Mouse (Mus musculus) embryonic facial prominence, embryonic 10.5 days (tissue): Measurements from ENCODE around the gene Pyroxd2. TPM values are rescaled to one million over a fixed set of nuclear protein-coding genes. Genes with fewer than 3 reads are reported as not detected.
"Not testable (repeated sequence)": the region's sequence is repeated elsewhere in the genome, so short reads cannot be mapped to it uniquely, and the experiment has no call there.

Experiments
- DNase-seq: peaks from one replicate; pipeline ENCODE4 v3.0.0-alpha.2; 2017; ENCODE audit warnings: low spot score
- H3K27ac ChIP-seq: fragments of 300-500 bp; sonication (generic); replicated peaks from 2 replicates; pipeline ENCODE4 v1.5.1; 2016; ENCODE audit warnings: mild to moderate bottlenecking
- H3K27me3 ChIP-seq: fragments of 300-500 bp; sonication (generic); replicated peaks from 2 replicates; pipeline ENCODE4 v1.6.1; 2016; ENCODE audit warnings: low read depth, mild to moderate bottlenecking; ENCODE audit not compliant: poor library complexity, severe bottlenecking
- H3K36me3 ChIP-seq: fragments of 300-500 bp; sonication (generic); replicated peaks from 2 replicates; pipeline ENCODE4 v1.6.1; 2016; ENCODE audit warnings: mild to moderate bottlenecking, moderate library complexity
- H3K4me1 ChIP-seq: fragments of 300-500 bp; sonication (generic); 2 replicates; pipeline ENCODE4 v1.6.1; 2016
- H3K4me3 ChIP-seq: fragments of 300-500 bp; sonication (generic); 2 replicates; pipeline ENCODE4 v1.5.1; 2016; ENCODE audit warnings: mild to moderate bottlenecking, moderate library complexity
- H3K9me3 ChIP-seq: fragments of 300-500 bp; sonication (generic); 2 replicates; pipeline ENCODE4 v1.6.1; 2016; ENCODE audit warnings: mild to moderate bottlenecking
- WGBS: fragments of 180-500 bp; shearing (Covaris S2); methylation state at CpG from one replicate; pipeline ENCODE4 v1.1.7; 2016; 5-methylcytosine and 5-hydroxymethylcytosine counted together
- polyA plus RNA-seq: library from polyadenylated mRNA; unstranded; fragments of >200 nt; fragmentation: Nextera tagmentation; extraction: Ambion mirVana; gene quantifications from 2 replicates; pipeline ENCODE4 v1.2.1, GENCODE M21; 2016

The Pyroxd2 gene
- polyA plus RNA-seq, 1 experiment from 2014 or later, result 1.00 TPM

DNA sequence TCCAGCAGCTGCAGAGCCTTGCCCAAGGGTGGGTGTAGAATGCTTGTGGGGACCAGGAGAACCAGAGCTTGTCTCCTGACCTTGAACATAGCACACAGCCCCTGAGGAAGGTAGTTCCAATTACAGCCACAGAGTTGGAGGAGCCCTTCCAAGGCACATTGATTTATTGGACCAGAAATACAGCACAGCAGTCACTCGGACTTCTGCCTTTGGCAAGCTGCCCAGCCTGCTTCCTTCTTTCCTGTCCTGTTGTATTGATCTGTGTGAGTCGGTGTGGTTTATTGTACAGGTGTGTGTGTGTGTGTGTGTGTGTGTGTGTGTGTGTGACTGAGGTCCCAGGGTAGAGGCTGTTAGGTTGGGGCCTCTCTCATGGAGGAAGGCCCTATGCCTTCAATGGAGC is 30.1 kb downstream of the Pyroxd2 start:
- 80% methylated on average over 2 of the region's 2 CpGs for WGBS
- H3K4me1 ChIP-seq, result peaks cover 8% of the 10 kb centered on the region; the same call in 1 of the 2 replicates
- H3K4me3 ChIP-seq, result no peak overlapping the region
- no peak overlapping the region for H3K27ac ChIP-seq
- H3K27me3 ChIP-seq, result 0 out of 2 replicates have a peak, but pooled peaks cover 17% of the 10 kb centered on the region
- no peaks in the 10 kb centered on the region for H3K36me3 ChIP-seq
- no peaks in the 10 kb centered on the region for H3K9me3 ChIP-seq
- DNase-seq, result no peak

DNA sequence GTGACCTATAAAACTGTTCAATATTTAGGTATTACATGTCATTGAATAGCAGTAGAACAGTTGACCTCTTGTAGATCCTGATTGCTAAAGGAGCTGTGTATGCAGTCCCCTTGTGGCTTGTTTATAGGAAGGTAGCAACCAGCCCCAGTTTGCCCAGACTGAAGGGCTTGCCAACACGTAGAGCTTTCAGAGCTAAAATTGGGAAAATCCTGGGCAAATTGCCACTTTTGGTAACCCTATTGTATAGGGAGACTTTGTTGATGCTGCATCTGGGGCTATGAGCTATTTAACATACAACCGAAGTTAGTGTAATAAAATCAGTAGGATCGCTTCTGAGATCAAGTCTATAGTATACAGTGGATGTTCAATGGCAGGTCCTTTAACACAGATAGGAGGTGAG is 34.5 kb downstream of the Pyroxd2 start:
- H3K27ac ChIP-seq, result no peak overlapping the region
- no peak for DNase-seq
- H3K4me1 ChIP-seq, result peaks cover 16% of the 10 kb centered on the region
- H3K36me3 ChIP-seq, result no peaks in the 10 kb centered on the region
- 86% methylated on average over 3 of the region's 3 CpGs for WGBS
- 0 out of 2 replicates have a peak, but pooled peaks cover 13% of the 10 kb centered on the region for H3K27me3 ChIP-seq
- H3K4me3 ChIP-seq, result no peak overlapping the region
- H3K9me3 ChIP-seq, result no peaks in the 10 kb centered on the region

DNA sequence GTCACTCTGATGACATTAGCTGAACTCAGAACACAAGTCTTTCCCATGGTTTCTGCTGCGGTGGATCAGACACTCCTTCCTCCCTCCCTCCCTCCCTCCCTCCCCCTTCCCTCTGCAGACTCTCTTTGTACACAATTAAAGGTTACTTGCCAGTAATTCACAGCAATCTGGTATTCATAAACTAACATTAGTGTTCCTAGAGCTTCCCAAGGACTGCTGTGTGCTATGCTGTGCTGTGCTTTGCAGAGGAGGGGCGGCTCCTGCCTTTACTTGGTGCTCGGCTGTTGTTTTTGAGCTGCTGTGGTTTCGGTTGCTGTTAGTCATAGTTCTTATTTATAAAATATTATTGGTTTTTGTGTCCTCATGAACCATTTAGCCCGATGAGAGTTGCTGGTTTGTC is 34.9 kb downstream of the Pyroxd2 start:
- WGBS, result 72% methylated on average over 5 of the region's 5 CpGs
- Histone ChIP-seq H3K27me3 (0 out of 2 replicates have a peak, but pooled peaks cover 13% of the 10 kb centered on the region), H3K9me3 (no peaks in the 10 kb centered on the region), H3K27ac (no peak overlapping the region), H3K4me3 (no peak overlapping the region), H3K36me3 (no peaks in the 10 kb centered on the region), H3K4me1 (peaks cover 16% of the 10 kb centered on the region)
- no peak for DNase-seq

DNA sequence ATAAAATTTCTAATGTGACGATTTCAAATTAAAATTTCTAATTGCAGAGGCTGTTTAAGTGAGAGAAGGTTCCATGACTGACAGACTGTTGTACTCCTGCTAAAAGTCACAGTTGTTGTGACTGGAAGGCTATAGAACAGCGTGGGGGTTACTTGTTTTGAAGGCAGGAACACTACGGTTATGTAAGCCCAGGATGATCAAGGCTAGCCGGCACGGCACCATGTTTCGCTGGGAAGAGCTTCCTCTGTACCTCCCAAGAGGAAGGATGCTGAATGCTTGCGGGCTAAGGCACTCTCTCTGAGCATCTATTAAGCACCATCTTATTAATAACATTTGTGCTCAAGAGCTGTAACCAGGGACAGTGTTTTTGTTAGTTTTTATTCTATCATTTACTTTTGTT is 36.1 kb downstream of the Pyroxd2 start:
- 80% methylated on average over 7 of the region's 7 CpGs for WGBS

DNA sequence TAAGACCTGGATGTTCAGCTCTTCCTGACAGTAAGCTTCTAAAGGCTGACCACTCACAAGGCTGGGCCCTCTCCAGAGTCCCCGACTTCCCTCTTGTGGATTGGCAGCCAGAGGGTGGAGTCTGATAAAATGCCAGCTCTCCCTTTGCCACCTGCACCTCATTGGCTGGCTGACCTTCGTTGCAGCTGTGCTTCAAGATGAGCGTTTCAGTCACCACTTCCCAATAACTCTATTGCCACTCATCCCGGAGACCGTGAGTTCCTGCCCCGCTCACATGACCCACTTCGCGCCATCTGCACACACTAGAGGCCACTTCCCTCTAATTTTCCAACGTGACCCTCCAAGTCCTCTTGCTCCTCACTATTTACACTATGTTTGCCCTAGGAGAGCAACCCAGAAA is 38.8 kb downstream of the Pyroxd2 start:
- 87% methylated on average over 9 of the region's 9 CpGs for WGBS

More for the DNA sequence above, 36.1 kb downstream of the Pyroxd2 start:
- H3K9me3 ChIP-seq, result no peaks in the 10 kb centered on the region
- peaks cover 10% of the 10 kb centered on the region for H3K4me1 ChIP-seq
- 0 out of 2 replicates have a peak, but pooled peaks cover 13% of the 10 kb centered on the region for H3K27me3 ChIP-seq
- H3K4me3 ChIP-seq, result no peak overlapping the region
- no peak for DNase-seq
- H3K36me3 ChIP-seq, result no peaks in the 10 kb centered on the region
- H3K27ac ChIP-seq, result no peak overlapping the region

DNA sequence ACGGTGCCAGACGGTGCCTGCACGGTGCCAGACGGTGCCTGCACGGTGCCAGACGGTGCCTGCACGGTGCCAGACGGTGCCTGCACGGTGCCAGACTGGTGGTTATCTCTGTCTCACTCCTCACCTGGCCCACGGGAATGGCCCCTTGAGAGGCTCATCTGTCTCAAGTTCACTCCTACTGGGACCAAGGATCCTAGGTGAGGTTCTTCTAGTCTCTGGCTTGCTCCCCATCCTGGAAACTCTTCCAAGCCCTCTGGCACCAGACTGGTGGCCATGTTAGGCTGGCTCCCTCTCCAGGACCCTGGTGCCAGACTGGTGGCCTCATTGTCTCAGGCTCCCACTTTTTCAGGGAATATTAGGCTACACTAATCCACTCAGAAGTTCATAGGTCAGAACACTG is 53.1 kb downstream of the Pyroxd2 start:
- H3K36me3 ChIP-seq, result no peaks in the 10 kb centered on the region
- no peaks in the 10 kb centered on the region for H3K9me3 ChIP-seq
- H3K4me3 ChIP-seq, result no peak overlapping the region
- no peak for DNase-seq
- H3K27ac ChIP-seq, result no peak overlapping the region
- H3K4me1 ChIP-seq, result peaks cover 34% of the 10 kb centered on the region
- H3K27me3 ChIP-seq, result no peaks in the 10 kb centered on the region
- WGBS, result 89% methylated on average over 10 of the region's 10 CpGs

More for the DNA sequence above, 38.8 kb downstream of the Pyroxd2 start:
- H3K36me3 ChIP-seq, result no peaks in the 10 kb centered on the region
- no peak for DNase-seq
- no peak overlapping the region for H3K4me3 ChIP-seq
- peaks cover 10% of the 10 kb centered on the region for H3K4me1 ChIP-seq
- H3K9me3 ChIP-seq, result no peaks in the 10 kb centered on the region
- no peaks in the 10 kb centered on the region for H3K27me3 ChIP-seq
- H3K27ac ChIP-seq, result no peak overlapping the region

DNA sequence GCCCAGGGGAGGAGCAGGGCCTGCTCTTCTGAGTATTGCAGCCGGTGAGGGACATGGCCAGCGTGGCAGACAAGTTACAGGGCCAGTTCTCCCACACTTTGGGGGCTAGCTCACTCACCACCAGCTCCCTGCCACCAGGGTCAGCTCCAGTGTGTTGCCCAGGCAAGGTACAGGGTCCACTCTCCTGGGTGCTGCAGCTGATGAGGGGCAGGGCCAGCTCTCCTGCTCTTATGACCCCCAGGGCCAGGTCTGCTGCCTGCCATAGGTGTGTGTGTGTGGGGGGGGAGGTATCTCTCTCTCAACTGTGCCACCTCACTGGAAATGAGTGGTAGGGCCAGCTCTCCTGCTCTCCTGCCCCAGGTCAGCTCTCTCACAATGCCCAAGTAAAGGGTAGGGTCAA is 54.0 kb downstream of the Pyroxd2 start:
- peak overlapping the region; percentile 5 for H3K27ac ChIP-seq
- H3K36me3 ChIP-seq, result no peaks in the 10 kb centered on the region
- peaks cover 32% of the 10 kb centered on the region for H3K4me1 ChIP-seq
- 73% methylated on average over 2 of the region's 2 CpGs for WGBS
- H3K9me3 ChIP-seq, result no peaks in the 10 kb centered on the region
- H3K27me3 ChIP-seq, result no peaks in the 10 kb centered on the region
- no peak overlapping the region for H3K4me3 ChIP-seq
- DNase-seq, result no peak

DNA sequence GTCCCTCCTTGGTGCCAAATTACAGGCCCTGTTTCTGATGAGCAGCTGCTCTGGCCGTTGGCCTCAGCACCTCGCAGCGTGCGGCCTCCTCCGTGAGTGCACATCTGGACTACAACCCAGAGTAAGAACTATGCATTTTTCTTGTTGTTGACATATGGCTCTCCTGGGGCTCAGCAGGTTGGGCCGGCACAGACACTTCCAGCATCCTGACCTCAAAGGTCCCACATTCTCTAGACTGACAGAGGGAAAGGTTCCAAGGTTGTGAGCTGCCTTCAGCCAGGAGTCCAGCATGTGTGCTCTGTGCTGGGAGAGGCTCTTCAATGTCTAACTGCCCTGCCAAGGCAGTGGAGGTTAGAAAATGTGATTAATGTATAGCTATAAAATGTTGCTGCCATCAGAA is 55.2 kb downstream of the Pyroxd2 start:
- H3K27ac ChIP-seq, result no peak overlapping the region
- no peaks in the 10 kb centered on the region for H3K9me3 ChIP-seq
- peaks cover 32% of the 10 kb centered on the region for H3K4me1 ChIP-seq
- no peaks in the 10 kb centered on the region for H3K36me3 ChIP-seq
- no peaks in the 10 kb centered on the region for H3K27me3 ChIP-seq
- DNase-seq, result peak; percentile 30
- H3K4me3 ChIP-seq, result no peak overlapping the region
- WGBS, result 53% methylated on average over 6 of the region's 6 CpGs

DNA sequence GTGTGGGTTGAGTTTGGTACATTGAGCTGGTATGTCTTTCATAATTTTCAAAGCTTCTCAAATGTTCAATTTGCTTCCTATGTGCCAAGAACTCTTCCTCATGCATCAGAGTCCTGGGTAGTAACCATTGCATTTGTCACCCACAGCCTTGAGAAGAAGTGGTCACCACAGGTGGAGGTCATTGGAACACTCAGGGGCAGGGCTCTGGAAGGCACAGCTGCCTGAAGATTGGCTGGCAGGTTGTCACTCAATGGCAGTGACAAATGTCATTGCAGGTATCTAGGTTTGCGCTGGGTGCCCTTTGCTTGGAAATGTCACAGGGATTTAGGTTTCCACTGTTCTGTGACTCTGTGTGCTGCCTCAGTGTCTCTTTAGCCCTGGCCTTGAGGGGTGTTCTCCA is 62.3 kb downstream of the Pyroxd2 start:
- no peaks in the 10 kb centered on the region for H3K27me3 ChIP-seq
- H3K27ac ChIP-seq, result no peak overlapping the region
- no peaks in the 10 kb centered on the region for H3K36me3 ChIP-seq
- no peak overlapping the region for H3K4me3 ChIP-seq
- WGBS, result 98% methylated on average over 1 of the region's 1 CpGs
- no peaks in the 10 kb centered on the region for H3K9me3 ChIP-seq
- peaks cover 5% of the 10 kb centered on the region for H3K4me1 ChIP-seq
- no peak for DNase-seq

DNA sequence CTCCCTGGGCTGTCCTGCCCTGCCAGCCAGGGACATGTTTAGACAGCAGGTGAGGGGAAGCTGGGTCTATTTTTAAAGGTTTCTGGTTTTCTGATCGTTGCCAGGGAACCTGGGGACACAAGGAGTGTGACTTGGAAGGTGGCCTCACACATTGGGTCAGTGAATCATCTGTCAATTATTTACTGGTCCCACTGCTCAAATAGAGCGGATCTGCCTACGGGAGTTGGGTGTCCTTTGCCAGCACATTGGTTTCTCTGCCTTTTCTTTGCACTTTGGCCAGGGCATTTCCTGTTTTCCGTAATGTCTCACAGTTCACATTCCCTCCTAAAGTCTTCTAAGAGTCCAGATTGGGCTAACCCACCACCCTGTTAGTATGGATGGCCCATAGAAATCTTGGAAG is 62.8 kb downstream of the Pyroxd2 start:
- H3K9me3 ChIP-seq, result no peaks in the 10 kb centered on the region
- DNase-seq, result no peak
- H3K36me3 ChIP-seq, result no peaks in the 10 kb centered on the region
- 83% methylated on average over 4 of the region's 4 CpGs for WGBS
- peaks cover 5% of the 10 kb centered on the region for H3K4me1 ChIP-seq
- H3K27ac ChIP-seq, result no peak overlapping the region
- no peak overlapping the region for H3K4me3 ChIP-seq
- no peaks in the 10 kb centered on the region for H3K27me3 ChIP-seq

DNA sequence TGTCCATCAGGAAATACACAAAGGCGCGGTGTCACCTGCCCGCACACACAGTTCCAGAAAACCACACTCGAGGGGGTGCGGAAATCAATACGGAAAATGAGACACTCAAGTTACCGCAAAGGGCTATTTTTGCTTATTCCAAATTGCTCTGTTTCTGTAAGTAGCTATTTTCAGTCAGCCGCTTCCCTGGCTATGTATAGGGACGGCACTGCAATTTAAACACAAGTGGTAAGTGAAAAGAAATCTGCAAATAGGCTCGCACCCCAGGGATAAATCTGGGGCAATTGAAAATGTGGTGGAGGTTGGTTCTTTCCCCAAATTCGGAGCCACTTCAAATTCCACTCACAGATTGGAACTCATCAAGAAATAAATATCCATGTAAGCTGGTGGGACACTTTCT is 63.3 kb downstream of the Pyroxd2 start:
- WGBS, result 88% methylated on average over 11 of the region's 11 CpGs
- no peaks in the 10 kb centered on the region for H3K27me3 ChIP-seq
- H3K27ac ChIP-seq, result no peak overlapping the region
- no peak overlapping the region for H3K4me3 ChIP-seq
- DNase-seq, result no peak
- no peaks in the 10 kb centered on the region for H3K36me3 ChIP-seq
- H3K4me1 ChIP-seq, result peaks cover under 1% of the 10 kb centered on the region; the same call in 1 of the 2 replicates
- H3K9me3 ChIP-seq, result no peaks in the 10 kb centered on the region

DNA sequence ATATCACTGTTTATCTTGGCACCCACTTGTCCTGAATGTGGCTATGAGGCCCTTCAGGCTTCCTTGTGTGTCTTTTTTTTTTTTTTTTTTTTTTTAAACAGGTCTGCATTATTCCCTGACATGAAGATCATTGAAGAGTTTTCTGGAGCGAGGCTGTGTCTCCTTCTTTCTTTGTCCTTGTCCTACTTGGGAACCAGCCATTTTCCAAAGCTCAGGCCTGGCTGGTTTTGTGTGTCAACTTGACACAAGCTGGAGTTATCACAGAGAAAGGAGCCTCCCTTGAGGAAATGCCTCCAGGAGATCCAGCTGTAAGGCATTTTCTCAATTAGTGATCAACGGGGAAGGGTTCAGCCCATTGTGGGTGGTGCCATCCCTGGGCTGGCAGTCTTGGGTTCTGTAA is 69.8 kb downstream of the Pyroxd2 start:
- not testable (repeated sequence) for H3K27ac ChIP-seq, H3K27me3 ChIP-seq, H3K4me3 ChIP-seq, DNase-seq, H3K4me1 ChIP-seq, H3K9me3 ChIP-seq, H3K36me3 ChIP-seq
- 66% methylated on average over 2 of the region's 2 CpGs for WGBS

DNA sequence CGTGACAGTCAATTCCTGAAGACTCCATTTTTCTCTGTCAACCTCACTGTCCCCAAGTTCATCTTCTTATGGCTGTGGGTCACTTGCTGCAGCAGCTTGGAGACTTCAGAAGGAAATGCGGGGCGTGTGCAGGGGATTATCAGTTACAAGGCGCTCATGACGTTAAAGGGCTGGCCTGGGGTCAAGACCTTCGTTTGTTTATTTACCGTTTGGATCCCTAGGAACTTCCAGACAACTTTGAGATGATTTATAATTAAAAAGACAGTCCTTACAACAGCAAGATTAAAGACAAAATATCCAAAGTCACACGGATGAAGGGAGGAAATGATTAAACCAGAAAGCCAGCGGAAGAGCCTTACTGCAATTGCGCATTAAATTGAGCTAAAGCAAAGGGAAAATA is 74.4 kb downstream of the Pyroxd2 start:
- peaks cover 6% of the 10 kb centered on the region; the same call in 1 of the 2 replicates for H3K27me3 ChIP-seq
- H3K36me3 ChIP-seq, result no peaks in the 10 kb centered on the region
- H3K9me3 ChIP-seq, result no peaks in the 10 kb centered on the region
- 69% methylated on average over 10 of the region's 10 CpGs for WGBS
- H3K4me1 ChIP-seq, result peaks cover 6% of the 10 kb centered on the region; the same call in 1 of the 2 replicates
- H3K27ac ChIP-seq, result no peak overlapping the region
- no peak overlapping the region for H3K4me3 ChIP-seq
- no peak for DNase-seq

DNA sequence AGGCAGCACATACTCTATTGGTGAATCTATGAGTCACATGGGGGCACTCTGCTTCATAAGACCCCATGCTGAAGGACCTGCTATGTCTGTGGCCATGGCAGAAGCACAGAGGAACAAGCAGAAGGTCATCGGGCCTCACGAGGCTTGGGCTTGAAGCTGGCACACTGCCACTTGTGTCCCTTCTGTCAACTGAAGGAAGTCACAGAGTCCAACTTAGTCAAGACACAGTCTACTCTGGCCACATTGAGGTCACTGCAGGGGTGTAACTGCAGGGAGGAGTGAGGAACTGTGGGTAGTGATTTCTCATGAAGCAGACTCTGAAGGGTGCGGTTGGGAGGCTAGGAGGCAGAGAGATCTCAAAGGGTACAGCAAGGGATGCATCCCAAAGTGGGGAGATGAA is 75.1 kb downstream of the Pyroxd2 start:
- Histone ChIP-seq H3K27ac (no peak overlapping the region), H3K9me3 (no peaks in the 10 kb centered on the region), H3K36me3 (no peaks in the 10 kb centered on the region), H3K4me1 (peaks cover 6% of the 10 kb centered on the region; the same call in 1 of the 2 replicates), H3K27me3 (peaks cover 6% of the 10 kb centered on the region; the same call in 1 of the 2 replicates), H3K4me3 (no peak overlapping the region)
- 93% methylated on average over 3 of the region's 3 CpGs for WGBS
- DNase-seq, result no peak
